Mouse (Mus musculus) MEL (cell line): Measurements from ENCODE around the gene Itga2b. TPM values are rescaled to one million over a fixed set of nuclear protein-coding genes. Genes with fewer than 3 reads are reported as not detected.
A peak's percentile ranks its signal among the peaks of the same experiment; 100 is the strongest.

ENCODE experiments used
- DNase-seq: peaks from one replicate; pipeline ENCODE4 v3.0.0; 2011; ENCODE audit warnings: low read depth, low spot score
- H3K27ac ChIP-seq: 2 replicates; pipeline ENCODE4 v1.5.1; 2012; ENCODE audit warnings: low read depth, mild to moderate bottlenecking, control low read depth, low read length, moderate library complexity; ENCODE audit not compliant: control insufficient read depth
- H3K27me3 ChIP-seq, 2 experiments: fragments of 150-350 bp in 1 of 2; sonication (generic) in 1 of 2; 2 replicates each; pipeline ENCODE4 v1.6.1; 2012; ENCODE audit warnings: low read length in 2 of 2, mild to moderate bottlenecking in 2 of 2, improper control_type of control experiment in 1 of 2, moderate library complexity in 1 of 2; ENCODE audit not compliant: insufficient read depth in 2 of 2, control insufficient read depth in 1 of 2
- H3K36me3 ChIP-seq, 2 experiments: 2 replicates each; pipeline ENCODE4 v1.6.1; 2012 to 2014; ENCODE audit warnings: low read length in 2 of 2, improper control_type of control experiment in 1 of 2, inconsistent platforms in 1 of 2, mild to moderate bottlenecking in 1 of 2; ENCODE audit not compliant: insufficient read depth in 2 of 2, control insufficient read depth in 1 of 2
- H3K4me1 ChIP-seq, 2 experiments: fragments of 150-350 bp in 1 of 2; sonication (generic) in 1 of 2; 2 replicates each; pipeline ENCODE4 v1.6.1; 2012; ENCODE audit warnings: low read length in 2 of 2, improper control_type of control experiment in 1 of 2, mild to moderate bottlenecking in 1 of 2; ENCODE audit not compliant: insufficient read depth in 2 of 2, control insufficient read depth in 1 of 2
- H3K4me3 ChIP-seq, 2 experiments: fragments of 150-350 bp in 1 of 2; sonication (generic) in 1 of 2; 2 replicates each; pipeline ENCODE4 v1.5.1; 2012; ENCODE audit warnings: low read depth in 2 of 2, low read length in 2 of 2, mild to moderate bottlenecking in 2 of 2, moderate library complexity in 2 of 2, control low read depth in 1 of 2, improper control_type of control experiment in 1 of 2; ENCODE audit not compliant: control insufficient read depth in 1 of 2, insufficient read depth in 1 of 2
- H3K79me2 ChIP-seq: 2 replicates; pipeline ENCODE4 v1.6.1; 2012; ENCODE audit warnings: mild to moderate bottlenecking, low read length, moderate library complexity; ENCODE audit not compliant: control insufficient read depth, poor library complexity, insufficient read depth
- H3K9ac ChIP-seq: 2 replicates; pipeline ENCODE4 v1.6.1; 2012; ENCODE audit warnings: low read depth, mild to moderate bottlenecking, control low read depth, low read length, moderate library complexity; ENCODE audit not compliant: control insufficient read depth, poor library complexity, severe bottlenecking
- H3K9me3 ChIP-seq: fragments of 150-350 bp; sonication (generic); replicated peaks from 2 replicates; pipeline ENCODE4 v1.6.1; 2012; ENCODE audit warnings: mild to moderate bottlenecking, low read length, improper control_type of control experiment, moderate library complexity; ENCODE audit not compliant: insufficient read depth
- CTCF ChIP-seq, 3 experiments: IDR thresholded peaks in 2 of 3; conservative IDR thresholded peaks in 1 of 3; 2 replicates each; pipeline ENCODE4 v1.5.1; 2011 to 2012; ENCODE audit warnings: low read length in 3 of 3, low read depth in 2 of 3, mild to moderate bottlenecking in 2 of 3, improper control_type of control experiment in 1 of 3, inconsistent platforms in 1 of 3, mixed read lengths in 1 of 3, moderate library complexity in 1 of 3; ENCODE audit not compliant: control insufficient read depth in 1 of 3, insufficient read depth in 1 of 3, poor library complexity in 1 of 3, severe bottlenecking in 1 of 3
- E2F4 ChIP-seq: IDR thresholded peaks from 2 replicates; pipeline ENCODE4 v1.6.1; 2011; ENCODE audit warnings: low read depth, low read length, improper control_type of control experiment, borderline replicate concordance
- EP300 ChIP-seq, 2 experiments: IDR thresholded peaks; 2 replicates each; pipeline ENCODE4 v1.6.1; 2011; ENCODE audit warnings: improper control_type of control experiment in 2 of 2, low read length in 2 of 2, low read depth in 1 of 2, mild to moderate bottlenecking in 1 of 2
- GATA1 ChIP-seq: IDR thresholded peaks from 2 replicates; pipeline ENCODE4 v1.6.1; 2011; ENCODE audit warnings: low read depth, low read length, improper control_type of control experiment
- JUND ChIP-seq: IDR thresholded peaks from 2 replicates; pipeline ENCODE4 v1.6.1; 2011; ENCODE audit warnings: low read depth, mild to moderate bottlenecking, improper control_type of control experiment, low read length
- KAT2A ChIP-seq: conservative IDR thresholded peaks from 2 replicates; pipeline ENCODE4 v1.6.1; 2012; ENCODE audit warnings: low read depth, low read length, improper control_type of control experiment, inconsistent platforms
- MAX ChIP-seq: IDR thresholded peaks from 2 replicates; pipeline ENCODE4 v1.6.1; 2011; ENCODE audit warnings: low read length, improper control_type of control experiment
- MAZ ChIP-seq: IDR thresholded peaks from 2 replicates; pipeline ENCODE4 v1.6.1; 2012; ENCODE audit warnings: low read depth, mild to moderate bottlenecking, inconsistent platforms, low read length, improper control_type of control experiment
- MEF2A ChIP-seq: IDR thresholded peaks from 2 replicates; pipeline ENCODE4 v1.6.1; 2014; ENCODE audit warnings: low read depth, mild to moderate bottlenecking, inconsistent platforms, low read length, improper control_type of control experiment; ENCODE audit not compliant: poor library complexity, insufficient replicate concordance, severe bottlenecking; ENCODE audit errors: extremely low read depth
- MXI1 ChIP-seq: IDR thresholded peaks from 2 replicates; pipeline ENCODE4 v1.6.1; 2011; ENCODE audit warnings: mild to moderate bottlenecking, low read depth, low read length, improper control_type of control experiment
- POLR2AphosphoS5 ChIP-seq: IDR thresholded peaks from 2 replicates; pipeline ENCODE4 v1.6.1; 2012; ENCODE audit warnings: low read depth, borderline replicate concordance, mild to moderate bottlenecking, inconsistent platforms, low read length, moderate library complexity, mixed read lengths
- SMC3 ChIP-seq: IDR thresholded peaks from 2 replicates; pipeline ENCODE4 v1.6.1; 2011; ENCODE audit warnings: low read depth, low read length, improper control_type of control experiment
- TAL1 ChIP-seq: IDR thresholded peaks from 2 replicates; pipeline ENCODE4 v1.6.1; 2012; ENCODE audit warnings: mild to moderate bottlenecking, inconsistent platforms, low read length, moderate library complexity, mixed read lengths
- UBTF ChIP-seq: IDR thresholded peaks from 2 replicates; pipeline ENCODE4 v1.6.1; 2012; ENCODE audit warnings: low read depth, mild to moderate bottlenecking, inconsistent platforms, low read length, improper control_type of control experiment, moderate library complexity, borderline replicate concordance; ENCODE audit not compliant: insufficient read depth
- USF1 ChIP-seq: IDR thresholded peaks from 2 replicates; pipeline ENCODE4 v1.6.1; 2014; ENCODE audit warnings: low read depth, mild to moderate bottlenecking, inconsistent platforms, low read length, improper control_type of control experiment, moderate library complexity
- USF2 ChIP-seq, 2 experiments: IDR thresholded peaks; 2 replicates each; pipeline ENCODE4 v1.6.1; 2011 to 2012; ENCODE audit warnings: improper control_type of control experiment in 2 of 2, low read length in 2 of 2, borderline replicate concordance in 1 of 2, inconsistent platforms in 1 of 2, low read depth in 1 of 2, mild to moderate bottlenecking in 1 of 2; ENCODE audit not compliant: insufficient read depth in 1 of 2
- ZC3H11A ChIP-seq: IDR thresholded peaks from 2 replicates; pipeline ENCODE4 v1.6.1; 2012; ENCODE audit warnings: low read depth, mild to moderate bottlenecking, inconsistent platforms, low read length, improper control_type of control experiment
- ZNF384 ChIP-seq: IDR thresholded peaks from 2 replicates; pipeline ENCODE4 v1.6.1; 2012; ENCODE audit warnings: low read depth, mild to moderate bottlenecking, inconsistent platforms, low read length, improper control_type of control experiment
- polyA plus RNA-seq, 2 experiments: library from polyadenylated mRNA; stranded (reverse) in 1 of 2; unstranded in 1 of 2; fragments of >175 nt in 1 of 2; fragments of >200 nt in 1 of 2; gene quantifications; 2 replicates each; pipeline versions ENCODE4 v1.2.1 to v1.2.4; 2012; ENCODE audit warnings: low replicate concordance in 2 of 2, low read depth in 1 of 2; ENCODE audit not compliant: insufficient read length in 2 of 2, insufficient read depth in 1 of 2, missing spikeins in 1 of 2
- total RNA-seq: library from RNA; depleted of rRNA; stranded (reverse); fragments of 300-350 nt; gene quantifications from 2 replicates; pipeline ENCODE4 v1.2.3, GENCODE M21; 2012

The Itga2b gene
- total and polyA plus RNA-seq, 3 experiments = 10.7 to 55.7 TPM; not detected in 1

DNA sequence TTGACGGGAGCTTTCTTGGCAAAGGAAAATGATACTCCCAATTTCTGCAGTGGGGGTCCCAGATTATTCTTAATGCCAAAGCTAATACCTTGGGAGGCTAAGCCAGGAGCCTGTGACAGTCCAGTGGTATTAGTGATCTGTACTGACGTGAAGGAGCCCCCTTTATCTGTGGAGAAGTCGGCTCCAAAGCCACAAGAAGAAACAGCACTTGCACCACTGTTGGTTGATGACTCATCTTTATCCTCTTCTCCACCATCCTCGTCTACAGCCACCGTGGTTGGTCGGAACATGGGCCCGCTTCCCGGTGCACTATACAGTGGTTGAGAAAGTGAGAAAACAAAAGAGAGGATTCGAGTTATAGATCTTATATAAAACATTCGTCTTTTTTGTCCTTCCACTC, 11.9 kb upstream of the Itga2b start:
- peaks cover 8 to 19% of the 10 kb centered on the region in 2 experiments for H3K36me3 ChIP-seq

DNA sequence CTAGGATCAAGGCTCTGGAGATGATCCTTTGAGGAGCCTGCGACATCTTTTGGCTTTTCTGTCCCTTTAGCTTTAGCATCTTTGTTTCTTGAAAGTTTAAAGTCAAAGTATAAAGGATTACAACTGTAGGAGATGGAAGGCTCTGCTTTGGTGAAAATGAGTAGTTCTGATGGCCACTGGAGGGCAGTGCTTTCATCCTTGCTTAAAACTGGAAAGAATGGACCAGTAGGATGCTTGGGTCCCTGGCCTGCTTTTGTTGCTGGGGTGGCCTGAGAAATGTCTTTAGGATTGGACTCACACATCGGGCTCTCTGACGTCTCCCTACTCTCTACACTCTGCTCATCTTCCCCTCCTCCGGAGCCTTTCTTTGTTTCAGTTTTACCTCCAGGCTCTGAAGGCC, 11.0 kb upstream of the Itga2b start:
- Histone ChIP-seq H3K36me3 (peaks cover 0 to 19% of the 10 kb centered on the region in 2 experiments), H3K79me2 (no peaks in the 10 kb centered on the region), H3K9me3 (no peaks in the 10 kb centered on the region), H3K4me1 (peaks cover under 1 to 16% of the 10 kb centered on the region in 2 experiments; a peak in 2 of 4 replicates), H3K4me3 (no peak overlapping the region), H3K27ac (no peak overlapping the region), H3K9ac (no peak overlapping the region), H3K27me3 (no peaks in the 10 kb centered on the region)
- TF ChIP-seq SMC3 (peak; percentile 45), POLR2AphosphoS5 (no peak), CTCF (IDR thresholded peaks at IDR 0.05 in 2 of 3, conservative IDR thresholded peaks at IDR 0.05 in 1 of 3; ENCODE audit: control insufficient read depth in 1 of 3, insufficient read depth in 1 of 3, low read depth in 2 of 3, low read length in 3 of 3, poor library complexity in 1 of 3, severe bottlenecking in 1 of 3) (peak in 2 of 3 experiments; percentile 23 to 57; a peak in 3 of 6 replicates), ZNF384 (no peak)
- DNase-seq = no peak

More for the DNA sequence above, 11.9 kb upstream of the Itga2b start:
- Histone ChIP-seq H3K4me3 (no peak overlapping the region), H3K9me3 (no peaks in the 10 kb centered on the region), H3K4me1 (peaks cover 0 to 16% of the 10 kb centered on the region in 2 experiments; a peak in 2 of 4 replicates), H3K27ac (peak overlapping the region; percentile 63), H3K79me2 (no peaks in the 10 kb centered on the region), H3K27me3 (no peaks in the 10 kb centered on the region), H3K9ac (no peak overlapping the region; the same call in 1 of the 2 replicates)
- peak; percentile 74 for DNase-seq
- TF ChIP-seq SMC3 (no peak), JUND (peak; percentile 89), GATA1 (0 out of 2 replicates have a peak, but pooled peaks have one; percentile 9), TAL1 (peak; percentile 23; the same call in 1 of the 2 replicates), USF1 (no peak), KAT2A (no peak), UBTF (no peak), MAZ (no peak), EP300 (IDR thresholded peaks at IDR 0.05; ENCODE audit: low read depth in 1 of 2, low read length in 2 of 2) (peak; percentile 47 to 55), MAX (no peak), USF2 (IDR thresholded peaks at IDR 0.05; ENCODE audit: borderline replicate concordance in 1 of 2, insufficient read depth in 1 of 2, low read depth in 1 of 2, low read length in 2 of 2) (no peak), MXI1 (no peak), E2F4 (no peak), ZC3H11A (no peak), MEF2A (no peak)
